Mouse (Mus musculus) midbrain, postnatal 0 days (tissue): ENCODE results near the gene Plekho1. TPM values are rescaled to one million over a fixed set of nuclear protein-coding genes. Genes with fewer than 3 reads are reported as not detected.
"Not testable (repeated sequence)": the region's sequence is repeated elsewhere in the genome, so short reads cannot be mapped to it uniquely, and the experiment has no call there.

Experiments used
- ATAC-seq: fragments of 200-750 bp; cut with Nextera tagmentation; 2 replicates; pipeline ENCODE4 v1.8.0; 2017; ENCODE audit warnings: moderate number of reproducible peaks, mild to moderate bottlenecking, moderate TSS enrichment, moderate library complexity; ENCODE audit not compliant: low FRiP score
- DNase-seq: peaks from one replicate; pipeline ENCODE4 v3.0.0-alpha.2; 2015; ENCODE audit warnings: low spot score
- H3K27ac ChIP-seq: fragments of 300-500 bp; sonication (generic); 2 replicates; pipeline ENCODE4 v1.5.1; 2014; ENCODE audit warnings: low read depth, mild to moderate bottlenecking, low read length, mixed read lengths
- H3K27me3 ChIP-seq: fragments of 300-500 bp; sonication (generic); 2 replicates; pipeline ENCODE4 v1.6.1; 2014; ENCODE audit warnings: low read length, control low read depth, mixed read lengths; ENCODE audit not compliant: insufficient read depth
- H3K36me3 ChIP-seq: fragments of 300-500 bp; sonication (generic); 2 replicates; pipeline ENCODE4 v1.6.1; 2014; ENCODE audit warnings: low read length, control low read depth, mixed read lengths; ENCODE audit not compliant: insufficient read depth
- H3K4me1 ChIP-seq: fragments of 300-500 bp; sonication (generic); 2 replicates; pipeline ENCODE4 v1.6.1; 2014; ENCODE audit warnings: mild to moderate bottlenecking, control low read depth, antibody characterized with exemption, low read length, mixed read lengths; ENCODE audit not compliant: insufficient read depth
- H3K4me2 ChIP-seq: fragments of 300-500 bp; sonication (generic); 2 replicates; pipeline ENCODE4 v1.6.1; 2014; ENCODE audit warnings: low read depth, mild to moderate bottlenecking, low read length, mixed read lengths; ENCODE audit not compliant: poor library complexity, severe bottlenecking
- H3K4me3 ChIP-seq: fragments of 300-500 bp; sonication (generic); 2 replicates; pipeline ENCODE4 v1.5.1; 2014; ENCODE audit warnings: low read depth, mild to moderate bottlenecking, low read length, moderate library complexity
- H3K9ac ChIP-seq: fragments of 300-500 bp; sonication (generic); replicated peaks from 2 replicates; pipeline ENCODE4 v1.6.1; 2014; ENCODE audit warnings: mild to moderate bottlenecking, low read length, moderate library complexity, mixed read lengths; ENCODE audit not compliant: poor library complexity, severe bottlenecking
- H3K9me3 ChIP-seq: fragments of 300-500 bp; sonication (generic); 2 replicates; pipeline ENCODE4 v1.6.1; 2016; ENCODE audit warnings: low read length, control low read depth
- CTCF ChIP-seq: IDR thresholded peaks from 2 replicates; pipeline ENCODE4 v1.5.1; 2016; ENCODE audit warnings: antibody characterized with exemption, mild to moderate bottlenecking
- WGBS: fragments of 180-500 bp; shearing (Covaris S2); extraction: QIAGEN DNeasy Blood & Tissue Kit; methylation state at CpG from one replicate; pipeline ENCODE4 v1.1.7; 2014; 5-methylcytosine and 5-hydroxymethylcytosine counted together
- polyA plus RNA-seq: library from polyadenylated mRNA; unstranded; fragments of >200 nt; fragmentation: Nextera tagmentation; extraction: Ambion mirVana; gene quantifications from 2 replicates; pipeline ENCODE4 v1.2.1, GENCODE M21; 2015
- total RNA-seq: library from RNA; depleted of rRNA; stranded (reverse); fragments of >200 nt; gene quantifications from 2 replicates; pipeline ENCODE4 v1.2.3, GENCODE M21; 2014

Plekho1 gene
- total and polyA plus RNA-seq, 2 experiments from 2014 or later = 41.2 to 62.7 TPM

- H3K36me3 ChIP-seq = peaks cover 24% of the 10 kb centered on the region
- H3K27ac ChIP-seq = peak overlapping the region; percentile 91
- H3K4me3 ChIP-seq = peak overlapping the region; percentile 11
- no peaks in the 10 kb centered on the region for H3K9me3 ChIP-seq
- no peaks in the 10 kb centered on the region for H3K27me3 ChIP-seq
- ATAC-seq = peak; percentile 92
- peak overlapping the region; percentile 48; the same call in 1 of the 2 replicates for H3K9ac ChIP-seq
- peaks cover 15% of the 10 kb centered on the region for H3K4me1 ChIP-seq
- peak; percentile 84 for DNase-seq
- 4% methylated on average over 12 of the region's 12 CpGs for WGBS
- H3K4me2 ChIP-seq = peak overlapping the region; percentile 40
- TF ChIP-seq CTCF = no peak
Observed at GRCm38 (mm10) chr3:95985209-95986000, 10.4 kb downstream of the Plekho1 start.

GRCm38 (mm10) chr3:95982129-95982528 lies 13.7 kb downstream of the Plekho1 start:
- Histone ChIP-seq H3K36me3 (no peaks in the 10 kb centered on the region), H3K27me3 (no peaks in the 10 kb centered on the region), H3K9me3 (no peaks in the 10 kb centered on the region), H3K9ac (no peak overlapping the region), H3K4me3 (no peak overlapping the region), H3K27ac (no peak overlapping the region), H3K4me1 (peaks cover 15% of the 10 kb centered on the region), H3K4me2 (no peak overlapping the region)
- WGBS = 93% methylated on average over 4 of the region's 4 CpGs
- TF ChIP-seq CTCF = no peak
- ATAC-seq (no peak), DNase-seq (no peak)

GRCm38 (mm10) chr3:95980276-95980970 lies 15.4 kb downstream of the Plekho1 start:
- Histone ChIP-seq H3K27ac (no peak overlapping the region), H3K4me1 (peaks cover 4% of the 10 kb centered on the region; the same call in 1 of the 2 replicates), H3K9ac (no peak overlapping the region), H3K4me3 (no peak overlapping the region), H3K27me3 (no peaks in the 10 kb centered on the region), H3K36me3 (no peaks in the 10 kb centered on the region), H3K9me3 (no peaks in the 10 kb centered on the region), H3K4me2 (no peak overlapping the region)
- DNase-seq (no peak), ATAC-seq (no peak)
- TF ChIP-seq CTCF = no peak
- WGBS = 85% methylated on average over 12 of the region's 12 CpGs

GRCm38 (mm10) chr3:95978265-95978664 lies 17.5 kb downstream of the Plekho1 start:
- 68% methylated on average over 9 of the region's 9 CpGs for WGBS
- no peak for TF ChIP-seq CTCF
- no peak overlapping the region for H3K4me3 ChIP-seq
- H3K9me3 ChIP-seq = no peaks in the 10 kb centered on the region
- H3K4me2 ChIP-seq = no peak overlapping the region
- H3K4me1 ChIP-seq = no peaks in the 10 kb centered on the region
- no peak for ATAC-seq
- no peaks in the 10 kb centered on the region for H3K36me3 ChIP-seq
- no peaks in the 10 kb centered on the region for H3K27me3 ChIP-seq
- H3K27ac ChIP-seq = no peak overlapping the region
- peak; percentile 21 for DNase-seq
- H3K9ac ChIP-seq = no peak overlapping the region

GRCm38 (mm10) chr3:95977587-95977986 lies 18.2 kb downstream of the Plekho1 start:
- not testable (repeated sequence) for ATAC-seq, H3K9me3 ChIP-seq, H3K36me3 ChIP-seq, H3K27me3 ChIP-seq, H3K4me2 ChIP-seq, H3K4me3 ChIP-seq, DNase-seq, H3K4me1 ChIP-seq, H3K9ac ChIP-seq, H3K27ac ChIP-seq
- WGBS = 89% methylated on average over 5 of the region's 7 CpGs

- H3K9me3 ChIP-seq = no peaks in the 10 kb centered on the region
- no peaks in the 10 kb centered on the region for H3K27me3 ChIP-seq
- no peaks in the 10 kb centered on the region for H3K36me3 ChIP-seq
- H3K27ac ChIP-seq = no peak overlapping the region
- ATAC-seq (no peak), DNase-seq (no peak)
- H3K4me2 ChIP-seq = no peak overlapping the region
- 48% methylated on average over 3 of the region's 3 CpGs for whole genome bisulfite sequencing
- H3K9ac ChIP-seq = no peak overlapping the region
- no peak for TF ChIP-seq CTCF
- H3K4me3 ChIP-seq = no peak overlapping the region
- no peaks in the 10 kb centered on the region for H3K4me1 ChIP-seq
Observed at GRCm38 (mm10) chr3:95977079-95977478, 18.7 kb downstream of the Plekho1 start.
